Mouse (Mus musculus) CH12.LX (cell line): ENCODE data around the gene Padi6. TPM values are rescaled to one million over a fixed set of nuclear protein-coding genes. Genes with fewer than 3 reads are reported as not detected.

Experiments
- DNase-seq: peaks from one replicate; pipeline ENCODE4 v3.0.0-alpha.2; 2013; ENCODE audit errors: extremely low read depth
- H3K27ac ChIP-seq: 2 replicates; pipeline ENCODE4 v1.5.1; 2012; ENCODE audit warnings: low read depth, mild to moderate bottlenecking, control low read depth, moderate library complexity; ENCODE audit not compliant: insufficient read depth
- H3K27me3 ChIP-seq: replicated peaks from 2 replicates; pipeline ENCODE3; 2012; ENCODE audit warnings: inconsistent platforms
- H3K36me3 ChIP-seq, 2 experiments: replicated peaks in 1 of 2; 2 replicates each; pipeline versions ENCODE3 to v1.6.1; 2012; ENCODE audit warnings: inconsistent platforms in 1 of 2, low read length in 1 of 2, mild to moderate bottlenecking in 1 of 2, mixed read lengths in 1 of 2, moderate library complexity in 1 of 2; ENCODE audit not compliant: control insufficient read depth in 1 of 2, insufficient read depth in 1 of 2
- H3K4me1 ChIP-seq, 2 experiments: 2 replicates each; pipeline ENCODE4 v1.6.1; 2012; ENCODE audit warnings: inconsistent platforms in 1 of 2, moderate library complexity in 1 of 2; ENCODE audit not compliant: insufficient read depth in 2 of 2, control insufficient read depth in 1 of 2
- H3K4me2 ChIP-seq: 2 replicates; pipeline ENCODE4 v1.6.1; 2012; ENCODE audit warnings: low read depth, mild to moderate bottlenecking, control low read depth; ENCODE audit not compliant: poor library complexity, insufficient read depth, severe bottlenecking
- H3K4me3 ChIP-seq, 3 experiments: fragments of 150-350 bp in 1 of 3; sonication (generic) in 1 of 3; replicated peaks in 1 of 3; 2 replicates each; pipeline versions ENCODE3 to v1.5.1; 2011 to 2012; ENCODE audit warnings: low read depth in 2 of 3, low read length in 2 of 3, mild to moderate bottlenecking in 2 of 3, moderate library complexity in 2 of 3, control low read depth in 1 of 3, improper control_type of control experiment in 1 of 3, inconsistent platforms in 1 of 3, mixed read lengths in 1 of 3; ENCODE audit not compliant: poor library complexity in 1 of 3
- H3K79me2 ChIP-seq: replicated peaks from 2 replicates; pipeline ENCODE4 v1.6.1; 2012; ENCODE audit warnings: mild to moderate bottlenecking, moderate library complexity; ENCODE audit not compliant: control insufficient read depth, poor library complexity, insufficient read depth, severe bottlenecking; ENCODE audit errors: extremely low read depth
- H3K9ac ChIP-seq: 2 replicates; pipeline ENCODE4 v1.6.1; 2012; ENCODE audit warnings: low read depth, mild to moderate bottlenecking, control low read depth, moderate library complexity; ENCODE audit not compliant: insufficient read depth
- H3K9me3 ChIP-seq: replicated peaks from 2 replicates; pipeline ENCODE3; 2012; ENCODE audit warnings: low read length, inconsistent platforms, mixed read lengths
- BHLHE40 ChIP-seq: IDR thresholded peaks from 2 replicates; pipeline ENCODE4 v1.6.1; 2011; ENCODE audit warnings: mild to moderate bottlenecking, low read depth, low read length, improper control_type of control experiment
- ELF1 ChIP-seq: IDR thresholded peaks from 2 replicates; pipeline ENCODE4 v1.6.1; 2014; ENCODE audit warnings: low read depth, mild to moderate bottlenecking, inconsistent platforms, low read length, improper control_type of control experiment
- EP300 ChIP-seq: IDR thresholded peaks from 2 replicates; pipeline ENCODE4 v1.6.1; 2011; ENCODE audit warnings: low read length, improper control_type of control experiment
- ETS1 ChIP-seq: conservative IDR thresholded peaks from 2 replicates; pipeline ENCODE4 v1.6.1; 2012; ENCODE audit warnings: low read depth, mild to moderate bottlenecking, inconsistent platforms, low read length, improper control_type of control experiment, moderate library complexity
- HCFC1 ChIP-seq: IDR thresholded peaks from 2 replicates; pipeline ENCODE4 v1.6.1; 2012; ENCODE audit warnings: low read depth, mild to moderate bottlenecking, inconsistent platforms, low read length, improper control_type of control experiment
- JUND ChIP-seq: conservative IDR thresholded peaks from 2 replicates; pipeline ENCODE4 v1.6.1; 2011; ENCODE audit warnings: low read depth, low read length, improper control_type of control experiment
- KAT2A ChIP-seq: IDR thresholded peaks from 2 replicates; pipeline ENCODE4 v1.6.1; 2012; ENCODE audit warnings: low read length, improper control_type of control experiment, inconsistent platforms; ENCODE audit not compliant: insufficient replicate concordance
- MAX ChIP-seq: IDR thresholded peaks from 2 replicates; pipeline ENCODE4 v1.6.1; 2011; ENCODE audit warnings: low read length, improper control_type of control experiment
- MXI1 ChIP-seq: IDR thresholded peaks from 2 replicates; pipeline ENCODE4 v1.6.1; 2011; ENCODE audit warnings: mild to moderate bottlenecking, low read depth, low read length, improper control_type of control experiment
- PAX5 ChIP-seq: IDR thresholded peaks from 2 replicates; pipeline ENCODE4 v1.6.1; 2012; ENCODE audit warnings: low read length, inconsistent platforms, mixed read lengths
- RCOR1 ChIP-seq: conservative IDR thresholded peaks from 2 replicates; pipeline ENCODE4 v1.6.1; 2012; ENCODE audit warnings: low read depth, mild to moderate bottlenecking, inconsistent platforms, low read length, improper control_type of control experiment
- SIN3A ChIP-seq: IDR thresholded peaks from 2 replicates; pipeline ENCODE4 v1.6.1; 2012; ENCODE audit warnings: low read length, improper control_type of control experiment, inconsistent platforms
- SMC3 ChIP-seq: IDR thresholded peaks from 2 replicates; pipeline ENCODE4 v1.6.1; 2011; ENCODE audit warnings: low read depth, low read length, improper control_type of control experiment
- TBP ChIP-seq: conservative IDR thresholded peaks from 2 replicates; pipeline ENCODE4 v1.6.1; 2011; ENCODE audit warnings: low read depth, low read length, improper control_type of control experiment
- USF1 ChIP-seq: IDR thresholded peaks from 2 replicates; pipeline ENCODE4 v1.6.1; 2014; ENCODE audit warnings: low read depth, mild to moderate bottlenecking, inconsistent platforms, low read length, improper control_type of control experiment
- USF2 ChIP-seq: conservative IDR thresholded peaks from 2 replicates; pipeline ENCODE4 v1.6.1; 2011; ENCODE audit warnings: low read depth, low read length, improper control_type of control experiment
- ZC3H11A ChIP-seq: IDR thresholded peaks from 2 replicates; pipeline ENCODE4 v1.6.1; 2012; ENCODE audit warnings: low read depth, mild to moderate bottlenecking, inconsistent platforms, low read length, improper control_type of control experiment
- ZKSCAN1 ChIP-seq: IDR thresholded peaks from 2 replicates; pipeline ENCODE4 v1.6.1; 2012; ENCODE audit warnings: low read depth, inconsistent platforms, low read length, improper control_type of control experiment, borderline replicate concordance
- dilution Hi-C: fragments of 300-500 bp; cut with MboI; formaldehyde crosslinking; loops from 2 replicates; pipeline ENCODE4 v1.14.3; 2020; ENCODE audit warnings: low sequenced_read_pairs; ENCODE audit not compliant: extremely low pct_unique_long_range_greater_than_20kb, extremely low pct_ligation_motif_present
- in situ Hi-C: fragments of 300-500 bp; cut with MboI; formaldehyde crosslinking; loops from 3 replicates; pipeline ENCODE4 v1.14.3; 2019; ENCODE audit warnings: low sequenced_read_pairs, low pct_ligation_motif_present, low pct_unique_long_range_greater_than_20kb, mixed read lengths
- polyA plus RNA-seq: library from polyadenylated mRNA; unstranded; fragments of >175 nt; gene quantifications from 2 replicates; pipeline ENCODE4 v1.2.1, GENCODE M21; 2012; ENCODE audit warnings: low read depth; ENCODE audit not compliant: insufficient read length
- total RNA-seq, 2 experiments: library from RNA; depleted of rRNA; stranded (reverse); fragments of 300-350 nt in 1 of 2; fragments of >200 nt in 1 of 2; gene quantifications; 2 replicates each; pipeline ENCODE4 v1.2.3; 2012 to 2014

The Padi6 gene
- total and polyA plus RNA-seq, 3 experiments: not detected

DNA sequence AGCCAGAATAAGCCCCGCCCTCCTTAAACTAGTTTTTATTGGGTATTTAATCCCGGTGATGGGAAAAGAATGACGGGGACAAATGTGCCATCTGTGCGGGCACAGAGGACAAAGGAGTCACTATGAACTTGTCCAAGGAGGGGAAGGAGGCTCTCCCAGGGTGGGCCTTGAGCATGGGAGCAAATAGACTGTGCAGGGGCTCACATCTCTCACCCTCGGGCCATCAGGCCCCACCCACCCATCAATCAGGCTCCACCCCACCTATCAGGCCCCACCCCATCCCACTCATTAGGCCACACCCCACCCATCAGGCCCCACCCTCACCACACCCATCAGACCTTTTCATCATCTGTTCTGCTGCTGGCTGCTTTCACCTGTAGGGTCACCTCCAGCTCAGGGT, 26.5 kb upstream of the Padi6 start:
- Histone ChIP-seq H3K4me2 (no peak overlapping the region), H3K4me3 (no peak overlapping the region), H3K27ac (no peak overlapping the region), H3K9me3 (no peaks in the 10 kb centered on the region), H3K36me3 (no peaks in the 10 kb centered on the region), H3K9ac (no peak overlapping the region), H3K79me2 (no peaks in the 10 kb centered on the region), H3K4me1 (peaks cover 0 to 7% of the 10 kb centered on the region in 2 experiments; a peak in 2 of 4 replicates), H3K27me3 (peaks cover 85% of the 10 kb centered on the region)
- in situ Hi-C loops: no loop called here
- dilution Hi-C loops: no loop called here
- TF ChIP-seq JUND: no peak
- DNase-seq: no peak

DNA sequence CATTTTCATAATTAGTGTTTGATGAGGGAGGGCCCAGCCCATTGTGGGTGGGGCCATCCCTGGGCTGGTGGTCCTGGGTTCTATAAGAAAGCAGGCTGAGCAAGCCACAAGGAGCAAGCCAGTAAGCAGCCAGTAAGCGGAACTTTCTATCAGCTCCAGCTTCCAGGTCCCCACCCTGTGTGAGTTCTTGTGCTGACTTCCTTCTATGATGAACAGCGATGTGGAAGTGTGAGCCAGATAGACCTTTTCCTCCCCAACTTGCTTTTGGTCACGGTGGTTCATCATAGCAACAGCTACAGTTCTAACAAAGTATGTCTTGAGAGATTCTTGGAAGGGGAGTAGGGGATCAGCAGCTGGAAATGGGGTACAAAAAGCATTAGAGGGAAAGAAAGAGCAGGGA, 23.5 kb upstream of the Padi6 start:
- H3K4me1 ChIP-seq: peaks cover 0 to 5% of the 10 kb centered on the region in 2 experiments; a peak in 2 of 4 replicates
- no peaks in the 10 kb centered on the region for H3K9me3 ChIP-seq
- H3K27ac ChIP-seq: no peak overlapping the region
- H3K9ac ChIP-seq: no peak overlapping the region
- H3K27me3 ChIP-seq: peaks cover 84% of the 10 kb centered on the region
- in situ Hi-C loops: no loop called here
- no peaks in the 10 kb centered on the region for H3K79me2 ChIP-seq
- H3K4me2 ChIP-seq: no peak overlapping the region
- TF ChIP-seq BHLHE40 (no peak), PAX5 (no peak), ELF1 (no peak), MXI1 (no peak), ZC3H11A (no peak), USF1 (no peak), ZKSCAN1 (no peak), KAT2A (no peak), TBP (no peak), SIN3A (no peak), JUND (no peak), HCFC1 (no peak), MAX (no peak), SMC3 (no peak), EP300 (no peak), USF2 (no peak), RCOR1 (no peak), ETS1 (no peak)
- TF ChIP-seq, all 38 proteins: peak for 0
- dilution Hi-C loops: no loop called here
- no peak for DNase-seq
- Histone ChIP-seq H3K36me3 (no peaks in the 10 kb centered on the region), H3K4me3 (no peak overlapping the region)
